Mouse (Mus musculus) 3T3-L1 (cell line): ENCODE measurements around the gene Mccc1.

Experiments used
- DNase-seq: peaks from one replicate; pipeline ENCODE4 v3.0.0-alpha.2; 2015; ENCODE audit warnings: low read depth, low spot score

Mccc1 gene

GRCm38 (mm10) chr3:35922522-35922921, 78.0 kb downstream of the Mccc1 start:
- peak; percentile 26 for DNase-seq

- no peak for DNase-seq
These were observed 82.2 kb downstream of the Mccc1 start for GRCm38 (mm10) chr3:35918229-35918628.
